Mouse (Mus musculus) E14TG2a.4 (cell line): ENCODE results near the gene Tom1l1.

Experiments used
- H3K27me3 ChIP-seq: 2 replicates; pipeline ENCODE4 v1.6.1; 2014; ENCODE audit warnings: low read length, control low read depth; ENCODE audit not compliant: insufficient read depth
- H3K36me3 ChIP-seq: 2 replicates; pipeline ENCODE4 v1.6.1; 2014; ENCODE audit warnings: low read length, control low read depth; ENCODE audit not compliant: insufficient read depth
- H3K4me1 ChIP-seq: replicated peaks from 2 replicates; pipeline ENCODE4 v1.6.1; 2014; ENCODE audit warnings: low read depth, low read length, control low read depth
- H3K4me3 ChIP-seq: replicated peaks from 2 replicates; pipeline ENCODE4 v1.5.1; 2014; ENCODE audit warnings: mild to moderate bottlenecking, low read length
- H3K9me3 ChIP-seq: 2 replicates; pipeline ENCODE4 v1.6.1; 2014; ENCODE audit warnings: low read length, control low read depth
- CTCF ChIP-seq: conservative IDR thresholded peaks from 2 replicates; pipeline ENCODE4 v1.5.1; 2014; ENCODE audit warnings: low read length
- NANOG ChIP-seq: IDR thresholded peaks from 2 replicates; pipeline ENCODE4 v1.6.1; 2014; ENCODE audit warnings: borderline replicate concordance, low read length, mixed read lengths
- POU5F1 ChIP-seq: IDR thresholded peaks from 2 replicates; pipeline ENCODE4 v1.6.1; 2014; ENCODE audit warnings: low read length, borderline replicate concordance

Gene Tom1l1

DNA sequence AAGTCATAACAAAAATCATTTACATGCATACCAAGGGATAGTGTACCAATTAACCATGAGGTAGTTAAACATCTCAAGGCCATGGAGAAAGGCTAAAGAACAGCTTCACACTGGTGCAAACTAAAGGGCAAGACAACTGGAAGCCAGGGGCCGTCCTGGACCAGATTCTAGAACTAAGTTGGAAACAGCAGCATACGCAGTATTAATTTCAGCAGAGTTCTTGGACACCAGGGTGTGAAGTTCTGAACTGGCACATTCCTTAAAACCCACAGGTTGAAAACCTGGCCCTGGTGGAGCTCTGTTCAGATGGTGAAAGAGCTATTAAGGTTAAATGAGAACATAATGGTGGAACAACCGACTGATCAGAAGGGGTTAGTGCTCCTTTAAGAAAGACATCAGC, 53.5 kb downstream of the Tom1l1 start:
- H3K4me3 ChIP-seq = no peak overlapping the region
- no peak for TF ChIP-seq NANOG
- TF ChIP-seq CTCF = no peak
- TF ChIP-seq POU5F1 = no peak
- H3K36me3 ChIP-seq = peaks cover 2% of the 10 kb centered on the region; the same call in 1 of the 2 replicates
- no peaks in the 10 kb centered on the region for H3K27me3 ChIP-seq
- no peaks in the 10 kb centered on the region for H3K9me3 ChIP-seq
- H3K4me1 ChIP-seq = peaks cover 12% of the 10 kb centered on the region

DNA sequence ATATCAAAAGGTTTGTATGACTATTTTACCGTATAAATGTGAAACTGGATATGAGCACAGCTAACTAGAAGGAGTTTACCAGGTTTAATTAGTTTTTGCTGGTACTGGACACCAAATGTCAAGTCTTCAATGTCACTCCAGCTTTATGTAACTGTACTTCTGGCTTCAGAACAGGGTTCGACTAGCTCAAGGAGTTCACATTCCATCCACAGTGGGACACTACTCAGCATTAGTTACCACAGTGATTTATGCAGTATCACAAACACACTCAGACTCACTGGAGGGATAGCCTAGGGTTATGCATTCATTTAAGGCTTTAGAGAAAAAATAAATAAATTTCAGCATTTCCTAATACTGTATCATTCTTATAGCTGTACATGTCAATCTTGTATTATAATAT, 55.7 kb downstream of the Tom1l1 start:
- TF ChIP-seq NANOG (no peak), CTCF (no peak), POU5F1 (no peak)
- no peaks in the 10 kb centered on the region for H3K9me3 ChIP-seq
- H3K27me3 ChIP-seq = no peaks in the 10 kb centered on the region
- no peak overlapping the region for H3K4me3 ChIP-seq
- no peaks in the 10 kb centered on the region for H3K36me3 ChIP-seq
- peaks cover 4% of the 10 kb centered on the region; the same call in 1 of the 2 replicates for H3K4me1 ChIP-seq

DNA sequence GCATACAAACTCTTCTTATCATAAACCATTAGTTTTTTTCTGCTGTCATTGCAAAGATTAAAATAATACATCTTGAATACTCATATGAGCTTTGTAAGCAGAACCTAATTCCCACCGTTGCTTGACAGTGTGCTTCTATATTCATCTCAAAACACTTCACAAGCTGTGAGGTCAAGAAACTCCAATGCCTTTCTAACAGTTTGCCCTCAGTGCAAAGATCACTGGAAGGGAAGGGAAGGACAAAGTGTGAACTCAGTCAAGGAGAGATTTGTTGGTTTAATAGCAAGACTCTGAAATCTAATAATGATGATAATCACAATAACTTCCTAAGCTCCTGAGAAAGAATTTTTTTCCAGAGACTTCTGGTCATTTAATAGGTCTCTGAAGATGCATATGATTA, 60.4 kb downstream of the Tom1l1 start:
- TF ChIP-seq POU5F1 (no peak), CTCF (no peak)

GRCm38 (mm10) chr11:90625174-90625573, 63.0 kb downstream of the Tom1l1 start:
- Histone ChIP-seq H3K9me3 (no peaks in the 10 kb centered on the region), H3K4me1 (no peaks in the 10 kb centered on the region), H3K4me3 (no peak overlapping the region), H3K27me3 (no peaks in the 10 kb centered on the region), H3K36me3 (peaks cover 4% of the 10 kb centered on the region; the same call in 1 of the 2 replicates)
- no peak for TF ChIP-seq NANOG
- TF ChIP-seq POU5F1 = no peak
- TF ChIP-seq CTCF = no peak

More for the DNA sequence above, 60.4 kb downstream of the Tom1l1 start:
- Histone ChIP-seq H3K36me3 (no peaks in the 10 kb centered on the region), H3K4me1 (no peaks in the 10 kb centered on the region), H3K27me3 (no peaks in the 10 kb centered on the region), H3K4me3 (no peak overlapping the region), H3K9me3 (no peaks in the 10 kb centered on the region)

DNA sequence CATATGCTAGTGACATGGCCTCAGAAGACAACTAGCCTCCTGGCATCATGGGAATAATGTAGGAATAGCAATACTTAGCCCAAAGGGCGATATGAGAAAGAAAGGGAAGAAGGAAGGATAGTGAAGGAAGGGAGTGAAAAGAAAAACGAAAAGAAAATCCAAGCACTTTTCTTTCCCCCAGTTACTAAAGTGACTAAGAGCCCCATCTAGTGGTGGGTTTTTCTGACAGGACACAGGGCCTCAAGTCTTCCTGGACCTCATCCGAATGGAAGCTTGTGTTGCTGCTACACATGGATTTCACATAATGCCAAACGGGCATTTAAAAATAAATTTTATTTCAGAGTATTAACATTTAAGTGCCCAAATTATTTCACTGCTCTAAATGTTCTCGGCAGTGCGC, 64.7 kb downstream of the Tom1l1 start:
- Histone ChIP-seq H3K4me3 (no peak overlapping the region), H3K4me1 (no peaks in the 10 kb centered on the region), H3K36me3 (peaks cover 4% of the 10 kb centered on the region; the same call in 1 of the 2 replicates), H3K9me3 (no peaks in the 10 kb centered on the region), H3K27me3 (no peaks in the 10 kb centered on the region)
- no peak for TF ChIP-seq POU5F1
- no peak for TF ChIP-seq NANOG
- peak; percentile 59 for TF ChIP-seq CTCF

- TF ChIP-seq POU5F1 = no peak
- TF ChIP-seq CTCF = no peak
- TF ChIP-seq NANOG = no peak
- peaks cover 4% of the 10 kb centered on the region; the same call in 1 of the 2 replicates for H3K36me3 ChIP-seq
These were observed 65.7 kb downstream of the Tom1l1 start for GRCm38 (mm10) chr11:90622500-90622899.

DNA sequence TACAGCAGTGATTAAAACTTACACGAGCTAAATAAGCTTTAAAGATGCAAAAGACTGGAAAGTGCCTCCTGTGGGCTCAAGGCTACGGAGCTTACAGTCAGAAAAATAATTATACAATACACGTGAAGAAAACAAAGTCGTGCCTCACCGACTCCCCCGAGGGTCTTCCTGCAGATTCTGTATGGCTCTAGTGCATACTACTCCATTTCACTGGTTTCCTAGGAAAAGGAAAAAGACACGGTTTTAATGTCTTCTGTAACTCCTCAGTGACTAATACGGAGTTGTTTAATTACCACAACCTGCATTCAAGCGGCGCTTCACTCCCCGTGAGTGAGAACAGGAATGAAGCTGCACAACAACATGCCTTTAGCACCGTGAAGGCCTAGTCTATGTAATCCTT, 66.1 kb downstream of the Tom1l1 start:
- Histone ChIP-seq H3K4me1 (no peaks in the 10 kb centered on the region), H3K9me3 (no peaks in the 10 kb centered on the region), H3K27me3 (no peaks in the 10 kb centered on the region), H3K4me3 (no peak overlapping the region), H3K36me3 (peaks cover 4% of the 10 kb centered on the region; the same call in 1 of the 2 replicates)
- TF ChIP-seq CTCF (no peak), NANOG (no peak), POU5F1 (no peak)

More at GRCm38 (mm10) chr11:90622500-90622899, 65.7 kb downstream of the Tom1l1 start:
- H3K4me3 ChIP-seq = no peak overlapping the region
- H3K27me3 ChIP-seq = no peaks in the 10 kb centered on the region
- no peaks in the 10 kb centered on the region for H3K4me1 ChIP-seq
- H3K9me3 ChIP-seq = no peaks in the 10 kb centered on the region

- H3K9me3 ChIP-seq = no peaks in the 10 kb centered on the region
- no peaks in the 10 kb centered on the region for H3K27me3 ChIP-seq
- no peaks in the 10 kb centered on the region for H3K4me1 ChIP-seq
- TF ChIP-seq NANOG (no peak), POU5F1 (no peak), CTCF (peak; percentile 23; the same call in 1 of the 2 replicates)
- no peak overlapping the region for H3K4me3 ChIP-seq
- peaks cover 4% of the 10 kb centered on the region; the same call in 1 of the 2 replicates for H3K36me3 ChIP-seq
These were observed 71.7 kb downstream of the Tom1l1 start for GRCm38 (mm10) chr11:90616431-90616830.

DNA sequence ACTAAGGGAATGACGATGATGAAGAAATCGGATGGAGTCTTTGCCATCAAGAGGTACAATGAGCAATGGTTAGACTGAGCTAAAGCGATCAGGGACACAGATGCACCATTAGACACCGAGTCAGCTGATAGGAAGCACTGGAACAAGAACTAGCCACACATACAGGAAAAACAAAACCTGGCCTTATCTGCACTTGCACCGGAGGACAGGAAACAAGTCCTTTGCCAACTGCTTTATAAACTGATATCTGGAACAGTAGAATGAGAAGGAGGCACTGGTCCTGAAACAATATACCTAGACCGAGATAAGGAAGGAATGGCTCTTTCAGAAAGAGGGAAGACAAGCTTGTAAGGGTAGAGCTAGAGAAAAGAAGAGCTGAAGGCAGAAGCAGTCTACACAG, 73.4 kb downstream of the Tom1l1 start:
- Histone ChIP-seq H3K9me3 (no peaks in the 10 kb centered on the region), H3K4me1 (no peaks in the 10 kb centered on the region), H3K4me3 (no peak overlapping the region), H3K36me3 (no peaks in the 10 kb centered on the region), H3K27me3 (no peaks in the 10 kb centered on the region)
- TF ChIP-seq POU5F1 = no peak
- TF ChIP-seq CTCF = no peak
- TF ChIP-seq NANOG = no peak

DNA sequence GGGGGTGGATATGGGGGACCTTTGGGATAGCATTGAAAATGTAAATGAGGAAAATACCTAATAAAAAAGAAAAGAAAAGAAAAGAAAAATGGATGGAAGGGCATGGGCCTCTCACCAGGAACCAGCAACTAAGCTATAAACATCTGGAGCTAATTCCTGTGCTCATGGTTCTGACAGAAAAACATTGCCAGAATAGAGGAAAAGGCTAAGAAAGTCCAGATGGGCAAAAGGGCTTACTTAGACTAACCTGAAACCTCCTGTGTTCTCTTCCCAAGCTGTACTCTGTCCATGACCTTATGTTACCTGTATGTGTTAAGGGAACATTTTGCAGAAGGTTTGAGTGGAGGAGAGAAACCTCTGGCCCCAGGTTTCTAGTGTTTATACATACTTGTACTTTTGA, 76.0 kb downstream of the Tom1l1 start:
- no peak overlapping the region for H3K4me3 ChIP-seq
- H3K4me1 ChIP-seq = no peaks in the 10 kb centered on the region

More for the DNA sequence above, 76.0 kb downstream of the Tom1l1 start:
- no peaks in the 10 kb centered on the region for H3K27me3 ChIP-seq
- H3K36me3 ChIP-seq = no peaks in the 10 kb centered on the region
- no peak for TF ChIP-seq POU5F1
- no peak for TF ChIP-seq NANOG
- no peak for TF ChIP-seq CTCF
- no peaks in the 10 kb centered on the region for H3K9me3 ChIP-seq
